Mouse (Mus musculus) retina, adult 2 months (tissue): ENCODE data around the gene Prss42.

Experiments
- DNase-seq: peaks from one replicate; pipeline ENCODE4 v3.0.0-alpha.2; 2012; ENCODE audit warnings: low read depth, low spot score

Prss42 gene

GRCm38 (mm10) chr9:110797866-110798265 is at the start of gene Prss42:
Gene Prss42 (plus strand): TSS chr9:110798166.
- no peak for DNase-seq

DNA sequence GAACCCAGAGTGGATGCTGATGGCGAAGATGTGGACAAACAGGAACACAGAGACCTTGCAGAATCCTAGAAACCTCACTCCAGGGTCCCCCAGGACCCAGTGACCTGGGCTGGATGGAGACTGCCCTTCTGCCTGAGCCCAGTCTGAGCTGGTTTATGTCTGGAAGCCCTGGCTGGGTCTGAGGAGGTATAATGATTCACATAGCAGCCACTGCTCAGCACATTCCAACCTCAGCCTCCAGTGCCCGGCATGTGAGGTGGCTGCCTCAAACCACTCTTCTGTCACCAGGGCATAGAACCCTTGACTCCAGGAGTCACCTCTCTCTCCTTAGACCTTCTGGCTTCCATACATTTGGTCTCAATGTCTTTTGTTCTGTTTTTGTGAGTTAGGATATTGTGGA is 49.5 kb upstream of the Prss42 start:
- no peak for DNase-seq

GRCm38 (mm10) chr9:110750404-110751187 is 47.4 kb upstream of the Prss42 start:
- no peak for DNase-seq

GRCm38 (mm10) chr9:110751412-110751811 is 46.6 kb upstream of the Prss42 start:
- DNase-seq = no peak

- DNase-seq = no peak
Measured at GRCm38 (mm10) chr9:110752917-110753435, 45.0 kb upstream of the Prss42 start.

GRCm38 (mm10) chr9:110753773-110754172 is 44.2 kb upstream of the Prss42 start:
- DNase-seq = no peak

GRCm38 (mm10) chr9:110757816-110758215 is 40.1 kb upstream of the Prss42 start:
- no peak for DNase-seq

DNA sequence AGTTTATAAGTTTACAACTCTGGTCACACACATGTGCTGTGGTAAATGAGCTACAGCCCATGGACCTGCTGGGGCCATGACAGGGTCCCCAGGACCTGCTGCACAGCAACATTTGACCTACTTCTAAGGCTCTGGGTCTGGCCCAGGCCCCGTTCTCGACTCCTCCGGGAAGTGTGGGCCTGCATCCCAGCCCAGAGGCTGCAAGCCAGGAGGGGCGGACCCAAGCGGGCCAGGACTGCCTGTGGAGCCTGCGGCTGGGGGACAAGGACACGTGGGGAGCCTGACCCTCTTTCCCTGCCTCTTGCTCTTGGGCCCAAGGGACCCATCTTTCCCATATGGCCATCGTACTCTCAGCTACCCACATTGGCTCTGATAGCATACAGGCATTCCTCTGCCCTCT is 39.4 kb upstream of the Prss42 start:
- DNase-seq = no peak

GRCm38 (mm10) chr9:110759265-110759664 is 38.7 kb upstream of the Prss42 start:
- DNase-seq = no peak

- no peak for DNase-seq
Measured at GRCm38 (mm10) chr9:110760886-110761285, 37.1 kb upstream of the Prss42 start.

GRCm38 (mm10) chr9:110762763-110763162 is 35.2 kb upstream of the Prss42 start:
- DNase-seq = no peak

DNA sequence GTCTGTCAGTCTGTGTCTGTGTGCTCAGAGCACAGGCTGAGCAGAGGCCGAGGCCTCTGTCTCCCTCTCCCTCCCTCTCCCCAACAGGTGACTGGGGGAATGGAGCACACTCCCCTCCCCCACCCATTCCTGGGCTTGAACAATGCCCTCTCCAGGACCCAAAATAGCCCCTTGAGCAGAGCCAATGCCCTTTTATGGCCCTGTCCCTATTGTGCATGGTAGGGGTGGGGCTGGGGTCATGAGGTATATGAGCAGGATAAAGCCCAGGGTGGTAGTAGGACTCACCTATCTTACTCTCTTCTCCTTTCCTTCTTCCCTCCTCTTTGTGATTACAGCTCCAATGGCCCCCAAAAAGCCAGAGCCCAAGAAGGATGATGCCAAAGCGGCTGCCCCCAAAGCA is 34.6 kb upstream of the Prss42 start:
- no peak for DNase-seq

- no peak for DNase-seq
Measured at GRCm38 (mm10) chr9:110772336-110772735, 25.6 kb upstream of the Prss42 start.

- DNase-seq = no peak
Measured at GRCm38 (mm10) chr9:110774403-110775268, 23.3 kb upstream of the Prss42 start.

- DNase-seq = no peak
Measured at GRCm38 (mm10) chr9:110775269-110776022, 22.5 kb upstream of the Prss42 start.

DNA sequence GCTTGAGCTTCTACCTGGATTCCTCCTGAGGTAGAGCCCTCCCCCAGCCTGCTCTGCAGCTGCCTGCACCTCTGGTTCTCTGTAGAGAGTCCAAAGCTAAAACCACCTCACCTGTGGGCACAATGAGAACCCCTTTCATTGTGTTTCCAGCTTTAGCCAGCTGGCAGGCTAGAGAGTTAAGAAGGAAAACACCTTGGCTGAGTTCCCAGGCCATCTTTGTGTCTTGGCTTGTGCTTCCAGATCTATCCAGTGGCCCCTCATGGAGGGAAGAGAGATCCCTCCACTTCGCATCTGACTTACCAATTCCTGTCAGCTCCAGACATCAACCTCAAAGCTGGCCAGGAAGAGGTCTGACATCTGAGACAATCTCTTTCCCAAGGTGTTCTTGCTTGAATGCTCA is 19.9 kb upstream of the Prss42 start:
- no peak for DNase-seq

DNA sequence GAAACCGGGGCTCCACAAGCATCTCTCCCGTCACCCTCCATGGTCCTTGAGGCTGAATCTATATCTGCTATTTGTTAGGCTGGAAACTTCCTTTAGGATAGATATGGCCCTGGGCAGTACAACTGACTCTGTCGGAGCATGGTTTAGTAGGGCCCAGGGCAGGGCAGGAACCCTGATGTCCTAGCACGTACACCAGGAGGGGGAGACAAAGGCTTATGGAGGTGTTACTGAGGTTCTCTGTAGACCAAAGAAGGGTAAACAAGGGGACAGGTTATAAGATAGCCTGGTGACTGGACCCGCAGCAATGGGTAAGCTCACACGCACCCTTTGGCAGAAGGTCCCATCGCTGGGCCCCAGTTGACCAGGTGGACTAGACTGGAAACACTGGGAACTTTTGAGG is 19.4 kb upstream of the Prss42 start:
- no peak for DNase-seq

GRCm38 (mm10) chr9:110779242-110779913 is 18.6 kb upstream of the Prss42 start:
- DNase-seq = no peak

- DNase-seq = peak; percentile 76
Measured at GRCm38 (mm10) chr9:110781256-110781721, 16.7 kb upstream of the Prss42 start.

DNA sequence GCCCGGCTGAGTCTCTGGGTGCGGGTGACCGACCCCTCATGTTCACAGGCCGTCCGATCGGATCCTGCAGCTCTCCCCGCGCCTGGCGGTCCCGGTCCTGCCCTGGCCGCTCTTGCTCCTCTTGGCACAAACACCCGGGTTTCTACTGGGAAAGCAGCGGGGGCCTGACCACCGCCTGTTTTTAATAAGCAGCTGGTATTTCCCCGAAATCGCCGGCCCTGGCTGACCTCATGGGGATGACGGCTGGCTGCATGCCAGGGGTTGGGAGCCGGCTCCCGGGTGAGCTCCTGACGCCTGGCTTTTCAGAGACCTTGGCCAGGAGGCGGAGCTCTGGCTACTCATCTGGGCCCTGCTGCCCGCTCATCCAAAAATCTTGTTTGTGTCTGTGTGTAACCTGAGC is 16.2 kb upstream of the Prss42 start:
- peak; percentile 26 for DNase-seq

DNA sequence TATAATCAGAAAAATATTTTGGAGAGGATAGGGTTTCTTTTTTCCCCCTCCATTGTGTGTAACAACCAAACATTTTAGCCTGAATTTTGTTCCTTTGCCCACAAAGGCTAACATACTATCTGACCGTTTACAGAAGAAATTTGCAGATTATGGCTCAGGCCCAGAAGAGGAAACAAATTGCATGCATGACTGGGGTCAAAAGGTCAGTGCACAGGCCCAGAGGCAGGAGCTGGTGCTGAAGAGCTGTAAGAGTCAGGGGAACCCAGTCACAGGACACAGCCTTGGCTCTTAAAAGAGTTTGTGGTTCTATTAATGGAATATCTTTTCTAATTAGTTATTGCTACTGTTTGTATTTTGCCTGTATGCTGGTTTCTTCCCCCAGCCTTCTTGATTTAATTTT is 14.4 kb upstream of the Prss42 start:
- DNase-seq = no peak
